Mouse (Mus musculus): ENCODE measurements around the gene Sytl3. TPM values are rescaled to one million over a fixed set of nuclear protein-coding genes. Genes with fewer than 3 reads are reported as not detected.

Sytl3 gene
- polyA plus RNA-seq, 1 experiment from 2014 or later = 0.28 TPM

- Histone ChIP-seq H3K4me2 (ENCODE audit: low read depth, low read length) (no peak overlapping the region), H3K4me1 (ENCODE audit: control insufficient read depth, low read depth, low read length) (no peaks in the 10 kb centered on the region), H3K27me3 (ENCODE audit: control insufficient read depth, insufficient read depth, low read depth, low read length) (no peaks in the 10 kb centered on the region), H3K27ac (ENCODE audit: low read length) (no peak overlapping the region), H3K9ac (ENCODE audit: low read depth, low read length) (no peak overlapping the region), H3K9me3 (replicated peaks; ENCODE audit: control insufficient read depth, low read length) (no peaks in the 10 kb centered on the region), H3K4me3 (ENCODE audit: low read depth, low read length) (no peak overlapping the region), H3K36me3 (ENCODE audit: control insufficient read depth, insufficient read depth) (peaks cover 24% of the 10 kb centered on the region)
- no peak for ATAC-seq (ENCODE audit: low read depth)
- WGBS (ENCODE audit: insufficient replicate concordance) = 59% methylated on average over 15 of the region's 15 CpGs
Measured at GRCm38 (mm10) chr17:6736306-6737272, 77.7 kb downstream of the Sytl3 start.

GRCm38 (mm10) chr17:6737273-6737997, 78.5 kb downstream of the Sytl3 start:
- no peaks in the 10 kb centered on the region; the same call in none of the 2 replicates for H3K4me1 ChIP-seq (ENCODE audit: control insufficient read depth, low read depth, low read length)
- 73% methylated on average over 12 of the region's 12 CpGs for WGBS (ENCODE audit: insufficient replicate concordance)
- H3K9me3 ChIP-seq (replicated peaks; ENCODE audit: control insufficient read depth, low read length) = no peaks in the 10 kb centered on the region
- no peak overlapping the region for H3K4me2 ChIP-seq (ENCODE audit: low read depth, low read length)
- ATAC-seq (ENCODE audit: low read depth) = peak; percentile 14; the same call in 1 of the 2 replicates
- H3K9ac ChIP-seq (ENCODE audit: low read depth, low read length) = no peak overlapping the region
- H3K27me3 ChIP-seq (ENCODE audit: control insufficient read depth, insufficient read depth, low read depth, low read length) = no peaks in the 10 kb centered on the region
- no peak overlapping the region for H3K4me3 ChIP-seq (ENCODE audit: low read depth, low read length)
- no peak overlapping the region for H3K27ac ChIP-seq (ENCODE audit: low read length)
- H3K36me3 ChIP-seq (ENCODE audit: control insufficient read depth, insufficient read depth) = peaks cover 27% of the 10 kb centered on the region

GRCm38 (mm10) chr17:6738836-6739235, 79.9 kb downstream of the Sytl3 start:
- no peaks in the 10 kb centered on the region for H3K27me3 ChIP-seq (ENCODE audit: control insufficient read depth, insufficient read depth, low read depth, low read length)
- no peak overlapping the region for H3K27ac ChIP-seq (ENCODE audit: low read length)
- no peak overlapping the region for H3K9ac ChIP-seq (ENCODE audit: low read depth, low read length)
- no peak overlapping the region for H3K4me2 ChIP-seq (ENCODE audit: low read depth, low read length)
- WGBS (ENCODE audit: insufficient replicate concordance) = 72% methylated on average over 7 of the region's 7 CpGs
- no peaks in the 10 kb centered on the region for H3K9me3 ChIP-seq (replicated peaks; ENCODE audit: control insufficient read depth, low read length)
- peaks cover 27% of the 10 kb centered on the region for H3K36me3 ChIP-seq (ENCODE audit: control insufficient read depth, insufficient read depth)
- no peaks in the 10 kb centered on the region; the same call in none of the 2 replicates for H3K4me1 ChIP-seq (ENCODE audit: control insufficient read depth, low read depth, low read length)
- ATAC-seq (ENCODE audit: low read depth) = no peak
- H3K4me3 ChIP-seq (ENCODE audit: low read depth, low read length) = no peak overlapping the region

- Histone ChIP-seq H3K4me2 (ENCODE audit: low read depth, low read length) (no peak overlapping the region), H3K4me1 (ENCODE audit: control insufficient read depth, low read depth, low read length) (no peaks in the 10 kb centered on the region; the same call in none of the 2 replicates), H3K36me3 (ENCODE audit: control insufficient read depth, insufficient read depth) (peaks cover 27% of the 10 kb centered on the region), H3K9ac (ENCODE audit: low read depth, low read length) (no peak overlapping the region), H3K4me3 (ENCODE audit: low read depth, low read length) (no peak overlapping the region), H3K27ac (ENCODE audit: low read length) (no peak overlapping the region), H3K9me3 (replicated peaks; ENCODE audit: control insufficient read depth, low read length) (no peaks in the 10 kb centered on the region), H3K27me3 (ENCODE audit: control insufficient read depth, insufficient read depth, low read depth, low read length) (no peaks in the 10 kb centered on the region)
- WGBS (ENCODE audit: insufficient replicate concordance) = 74% methylated on average over 13 of the region's 13 CpGs
- ATAC-seq (ENCODE audit: low read depth) = no peak
Measured at GRCm38 (mm10) chr17:6739266-6739665, 80.4 kb downstream of the Sytl3 start.

GRCm38 (mm10) chr17:6739756-6740155, 80.9 kb downstream of the Sytl3 start:
- no peaks in the 10 kb centered on the region for H3K9me3 ChIP-seq (replicated peaks; ENCODE audit: control insufficient read depth, low read length)
- no peak overlapping the region for H3K27ac ChIP-seq (ENCODE audit: low read length)
- WGBS (ENCODE audit: insufficient replicate concordance) = 79% methylated on average over 15 of the region's 15 CpGs
- no peak overlapping the region for H3K4me2 ChIP-seq (ENCODE audit: low read depth, low read length)
- no peak for ATAC-seq (ENCODE audit: low read depth)
- no peak overlapping the region for H3K4me3 ChIP-seq (ENCODE audit: low read depth, low read length)
- H3K36me3 ChIP-seq (ENCODE audit: control insufficient read depth, insufficient read depth) = peaks cover 27% of the 10 kb centered on the region
- no peak overlapping the region for H3K9ac ChIP-seq (ENCODE audit: low read depth, low read length)
- no peaks in the 10 kb centered on the region for H3K27me3 ChIP-seq (ENCODE audit: control insufficient read depth, insufficient read depth, low read depth, low read length)
- no peaks in the 10 kb centered on the region; the same call in none of the 2 replicates for H3K4me1 ChIP-seq (ENCODE audit: control insufficient read depth, low read depth, low read length)

GRCm38 (mm10) chr17:6740331-6741170, 81.7 kb downstream of the Sytl3 start:
- peaks cover 31% of the 10 kb centered on the region for H3K36me3 ChIP-seq (ENCODE audit: control insufficient read depth, insufficient read depth)
- H3K9ac ChIP-seq (ENCODE audit: low read depth, low read length) = no peak overlapping the region
- no peak for ATAC-seq (ENCODE audit: low read depth)
- no peaks in the 10 kb centered on the region for H3K9me3 ChIP-seq (replicated peaks; ENCODE audit: control insufficient read depth, low read length)
- no peaks in the 10 kb centered on the region for H3K27me3 ChIP-seq (ENCODE audit: control insufficient read depth, insufficient read depth, low read depth, low read length)
- no peak overlapping the region for H3K27ac ChIP-seq (ENCODE audit: low read length)
- no peak overlapping the region for H3K4me2 ChIP-seq (ENCODE audit: low read depth, low read length)
- WGBS (ENCODE audit: insufficient replicate concordance) = 83% methylated on average over 19 of the region's 19 CpGs
- H3K4me1 ChIP-seq (ENCODE audit: control insufficient read depth, low read depth, low read length) = no peaks in the 10 kb centered on the region; the same call in none of the 2 replicates
- no peak overlapping the region for H3K4me3 ChIP-seq (ENCODE audit: low read depth, low read length)

GRCm38 (mm10) chr17:6741271-6741670, 82.4 kb downstream of the Sytl3 start:
- Histone ChIP-seq H3K27ac (ENCODE audit: low read length) (no peak overlapping the region), H3K4me2 (ENCODE audit: low read depth, low read length) (no peak overlapping the region), H3K9ac (ENCODE audit: low read depth, low read length) (no peak overlapping the region), H3K4me3 (ENCODE audit: low read depth, low read length) (no peak overlapping the region), H3K4me1 (ENCODE audit: control insufficient read depth, low read depth, low read length) (no peaks in the 10 kb centered on the region; the same call in none of the 2 replicates), H3K9me3 (replicated peaks; ENCODE audit: control insufficient read depth, low read length) (no peaks in the 10 kb centered on the region), H3K36me3 (ENCODE audit: control insufficient read depth, insufficient read depth) (peaks cover 33% of the 10 kb centered on the region), H3K27me3 (ENCODE audit: control insufficient read depth, insufficient read depth, low read depth, low read length) (no peaks in the 10 kb centered on the region)
- WGBS (ENCODE audit: insufficient replicate concordance) = 78% methylated on average over 12 of the region's 12 CpGs
- ATAC-seq (ENCODE audit: low read depth) = no peak
